Mouse (Mus musculus) lung, embryonic 15.5 days (tissue): ENCODE results near the gene Olfr1. TPM values are rescaled to one million over a fixed set of nuclear protein-coding genes. Genes with fewer than 3 reads are reported as not detected.

ENCODE experiments used
- ATAC-seq: fragments of 200-750 bp; cut with Nextera tagmentation; 2 replicates; pipeline ENCODE4 v1.8.0; 2017; ENCODE audit warnings: moderate number of reproducible peaks, borderline replicate concordance; ENCODE audit not compliant: low FRiP score, low TSS enrichment; ENCODE audit errors: extremely low read depth
- H3K27ac ChIP-seq: fragments of 300-500 bp; sonication (generic); 2 replicates; pipeline ENCODE4 v1.5.1; 2015; ENCODE audit warnings: moderate library complexity, mild to moderate bottlenecking, inconsistent platforms
- H3K27me3 ChIP-seq: fragments of 300-500 bp; sonication (generic); 2 replicates; pipeline ENCODE4 v1.6.1; 2015; ENCODE audit warnings: inconsistent platforms
- H3K36me3 ChIP-seq: fragments of 300-500 bp; sonication (generic); 2 replicates; pipeline ENCODE4 v1.6.1; 2015; ENCODE audit warnings: inconsistent platforms
- H3K4me1 ChIP-seq: fragments of 300-500 bp; sonication (generic); 2 replicates; pipeline ENCODE4 v1.6.1; 2015; ENCODE audit warnings: inconsistent platforms
- H3K4me2 ChIP-seq: fragments of 300-500 bp; sonication (generic); 2 replicates; pipeline ENCODE4 v1.6.1; 2015; ENCODE audit warnings: inconsistent platforms, mild to moderate bottlenecking, moderate library complexity
- H3K4me3 ChIP-seq: fragments of 300-500 bp; sonication (generic); 2 replicates; pipeline ENCODE4 v1.5.1; 2015; ENCODE audit warnings: mild to moderate bottlenecking, inconsistent platforms
- H3K9ac ChIP-seq: fragments of 300-500 bp; sonication (generic); 2 replicates; pipeline ENCODE4 v1.6.1; 2015; ENCODE audit warnings: inconsistent platforms
- H3K9me3 ChIP-seq: fragments of 300-500 bp; sonication (generic); 2 replicates; pipeline ENCODE4 v1.6.1; 2016; ENCODE audit warnings: inconsistent platforms
- WGBS: fragments of 180-500 bp; shearing (Covaris S2); methylation state at CpG from one replicate; pipeline ENCODE4 v1.1.7; 2015; 5-methylcytosine and 5-hydroxymethylcytosine counted together
- polyA plus RNA-seq: library from polyadenylated mRNA; unstranded; fragments of >200 nt; fragmentation: Nextera tagmentation; extraction: Ambion mirVana; gene quantifications from 2 replicates; pipeline ENCODE4 v1.2.1, GENCODE M21; 2015

Gene Olfr1
- polyA plus RNA-seq = not detected in 2 replicates

GRCm38 (mm10) chr11:73399514-73399913 lies at the start of gene Olfr1:
TSS of gene Olfr1 (minus strand) at chr11:73399614.
- Histone ChIP-seq H3K36me3 (no peaks in the 10 kb centered on the region), H3K27me3 (no peaks in the 10 kb centered on the region), H3K4me3 (no peak within 1 kb of the TSS), H3K9ac (no peak within 1 kb of the TSS), H3K9me3 (no peaks in the 10 kb centered on the region), H3K4me2 (no peak within 1 kb of the TSS), H3K27ac (no peak within 1 kb of the TSS), H3K4me1 (no peaks in the 10 kb centered on the region)
- ATAC-seq = no peak

- H3K36me3 ChIP-seq = no peaks in the 10 kb centered on the region
- H3K4me1 ChIP-seq = no peaks in the 10 kb centered on the region
- H3K4me3 ChIP-seq = no peak within 1 kb of the TSS
- no peaks in the 10 kb centered on the region; the same call in 1 of the 2 replicates for H3K9me3 ChIP-seq
- H3K27ac ChIP-seq = no peak within 1 kb of the TSS
- no peak within 1 kb of the TSS for H3K9ac ChIP-seq
- no peaks in the 10 kb centered on the region for H3K27me3 ChIP-seq
- no peak within 1 kb of the TSS for H3K4me2 ChIP-seq
- WGBS = 90% methylated on average over 1 of the region's 1 CpGs
- no peak for ATAC-seq
Measured at GRCm38 (mm10) chr11:73428377-73428776, 29.0 kb upstream of the Olfr1 start, which contains the start of gene Olfr378. TSS of gene Olfr378 (minus strand) at chr11:73428477.

GRCm38 (mm10) chr11:73395374-73395773 lies 4.0 kb downstream of the Olfr1 start:
- no peak for ATAC-seq
- Histone ChIP-seq H3K9ac (no peak overlapping the region), H3K4me1 (no peaks in the 10 kb centered on the region), H3K27me3 (no peaks in the 10 kb centered on the region), H3K36me3 (no peaks in the 10 kb centered on the region), H3K9me3 (no peaks in the 10 kb centered on the region), H3K4me3 (no peak overlapping the region), H3K27ac (no peak overlapping the region), H3K4me2 (no peak overlapping the region)
- WGBS = 64% methylated on average over 4 of the region's 4 CpGs

DNA sequence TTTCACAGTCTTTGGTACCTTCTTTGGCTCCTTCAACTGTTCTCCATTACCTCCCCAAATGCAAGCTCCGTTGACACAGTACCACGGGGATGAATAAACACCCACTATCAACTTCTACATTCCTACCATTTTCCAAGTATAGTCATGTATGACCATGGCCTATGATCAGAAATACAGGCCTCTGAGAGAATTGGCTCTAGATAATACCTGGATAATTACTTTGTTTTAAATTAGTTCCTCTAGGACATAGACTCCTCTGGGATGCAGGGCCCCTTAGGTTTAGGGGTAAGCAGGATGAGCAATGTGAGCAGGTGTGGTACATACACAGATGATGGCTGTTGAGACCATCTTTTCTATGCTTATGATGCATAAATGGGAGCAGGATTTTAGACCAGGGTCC lies 28.5 kb downstream of the Olfr1 start, which contains the start of gene Olfr376:
Gene Olfr376 (plus strand): TSS at position 301 of the 400 bp plus-strand sequence.
- H3K4me2 ChIP-seq = no peak within 1 kb of the TSS
- no peaks in the 10 kb centered on the region for H3K4me1 ChIP-seq
- no peak within 1 kb of the TSS for H3K9ac ChIP-seq
- 89% methylated on average over 2 of the region's 2 CpGs for WGBS
- H3K36me3 ChIP-seq = no peaks in the 10 kb centered on the region
- no peak for ATAC-seq
- H3K27ac ChIP-seq = no peak within 1 kb of the TSS
- no peaks in the 10 kb centered on the region for H3K27me3 ChIP-seq
- no peak within 1 kb of the TSS for H3K4me3 ChIP-seq
- H3K9me3 ChIP-seq = no peaks in the 10 kb centered on the region

DNA sequence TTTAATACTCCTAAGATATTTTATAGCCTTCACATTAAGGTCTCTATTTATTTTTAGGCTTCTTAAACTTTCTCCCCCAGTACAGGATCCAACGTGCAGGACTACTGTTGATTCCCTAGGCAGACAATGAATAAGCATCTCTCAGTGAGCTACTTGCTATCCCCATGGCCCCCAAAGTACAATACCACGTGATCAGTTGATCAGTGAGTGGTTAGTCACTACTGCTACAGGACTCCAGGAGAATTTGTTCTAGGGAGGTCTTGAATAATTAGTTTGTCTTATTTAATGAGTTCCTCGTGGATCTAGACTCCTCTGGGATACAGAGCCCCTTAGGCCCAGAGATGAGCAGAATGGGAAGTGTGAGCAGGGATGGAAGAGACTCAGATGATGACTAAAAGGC lies 48.9 kb downstream of the Olfr1 start, which contains the start of gene Olfr20:
Gene Olfr20 (plus strand): TSS at position 301 of the 400 bp plus-strand sequence.
- H3K36me3 ChIP-seq = no peaks in the 10 kb centered on the region
- H3K4me2 ChIP-seq = no peak within 1 kb of the TSS
- H3K9ac ChIP-seq = no peak within 1 kb of the TSS
- H3K4me3 ChIP-seq = no peak within 1 kb of the TSS
- H3K4me1 ChIP-seq = no peaks in the 10 kb centered on the region
- WGBS = 42% methylated on average over 3 of the region's 3 CpGs
- no peaks in the 10 kb centered on the region for H3K9me3 ChIP-seq
- no peak within 1 kb of the TSS for H3K27ac ChIP-seq
- H3K27me3 ChIP-seq = no peaks in the 10 kb centered on the region
- ATAC-seq = no peak

Other genes with a start within 250 kb of the Olfr1 start
- 0.21 and 0.25 TPM in 2 replicates for gene P2rx5, start 239.2 kb downstream of the Olfr1 start, polyA plus RNA-seq
- 119 and 126 TPM in 2 replicates for gene Emc6, start 222.6 kb downstream of the Olfr1 start, polyA plus RNA-seq
- 270 and 276 TPM in 2 replicates for gene Tax1bp3, start 222.5 kb downstream of the Olfr1 start, polyA plus RNA-seq
- gene Ctns, start 200.6 kb downstream of the Olfr1 start, polyA plus RNA-seq = 12.8 and 13.5 TPM in 2 replicates
- 1.6 TPM in 2 replicates for gene Shpk, start 200.2 kb downstream of the Olfr1 start, polyA plus RNA-seq
- gene Trpv1, start 165.3 kb downstream of the Olfr1 start, polyA plus RNA-seq = 0.09 TPM in 1 of 2 replicates, not detected in the other
- gene Trpv3, start 132.2 kb downstream of the Olfr1 start, polyA plus RNA-seq = 0.03 and 0.10 TPM in 2 replicates
- gene Aspa, start 70.0 kb downstream of the Olfr1 start, polyA plus RNA-seq = 1.3 and 1.4 TPM in 2 replicates
- 0.05 TPM in 1 of 2 replicates, not detected in the other for gene Gm49340, start 69.9 kb downstream of the Olfr1 start, polyA plus RNA-seq
- not detected in 2 replicates for gene Spata22, start 69.9 kb downstream of the Olfr1 start, polyA plus RNA-seq
- gene Olfr20, start 48.8 kb downstream of the Olfr1 start, polyA plus RNA-seq = not detected in 2 replicates
- gene Olfr376, start 28.4 kb downstream of the Olfr1 start, polyA plus RNA-seq = not detected in 2 replicates
- gene Olfr378, start 28.9 kb upstream of the Olfr1 start, polyA plus RNA-seq = not detected in 2 replicates
- not detected in 2 replicates for gene Olfr380, start 57.9 kb upstream of the Olfr1 start, polyA plus RNA-seq
- gene Olfr381, start 92.0 kb upstream of the Olfr1 start, polyA plus RNA-seq = not detected in 2 replicates
- gene Olfr382, start 117.6 kb upstream of the Olfr1 start, polyA plus RNA-seq = not detected in 2 replicates
- not detected in 2 replicates for gene Olfr385, start 193.4 kb upstream of the Olfr1 start, polyA plus RNA-seq
- not detected in 2 replicates for gene Olfr384, start 199.0 kb upstream of the Olfr1 start, polyA plus RNA-seq